Mouse (Mus musculus) hindbrain, embryonic 12.5 days (tissue): ENCODE data around the gene Mtf2. TPM values are rescaled to one million over a fixed set of nuclear protein-coding genes. Genes with fewer than 3 reads are reported as not detected.
"Not testable (repeated sequence)": the region's sequence is repeated elsewhere in the genome, so short reads cannot be mapped to it uniquely, and the experiment has no call there.

Source experiments
- ATAC-seq: fragments of 200-750 bp; cut with Nextera tagmentation; 2 replicates; pipeline ENCODE4 v1.8.0; 2017; ENCODE audit warnings: moderate TSS enrichment; ENCODE audit not compliant: low FRiP score
- H3K27ac ChIP-seq: fragments of 300-500 bp; sonication (generic); 2 replicates; pipeline ENCODE4 v1.5.1; 2016; ENCODE audit warnings: mild to moderate bottlenecking
- H3K27me3 ChIP-seq: fragments of 300-500 bp; sonication (generic); 2 replicates; pipeline ENCODE4 v1.6.1; 2016; ENCODE audit warnings: mild to moderate bottlenecking
- H3K36me3 ChIP-seq: fragments of 300-500 bp; sonication (generic); 2 replicates; pipeline ENCODE4 v1.6.1; 2016; ENCODE audit warnings: mild to moderate bottlenecking
- H3K4me1 ChIP-seq: fragments of 300-500 bp; sonication (generic); 2 replicates; pipeline ENCODE4 v1.6.1; 2016
- H3K4me2 ChIP-seq: fragments of 300-500 bp; sonication (generic); replicated peaks from 2 replicates; pipeline ENCODE4 v1.6.1; 2016; ENCODE audit warnings: mild to moderate bottlenecking
- H3K4me3 ChIP-seq: fragments of 300-500 bp; sonication (generic); 2 replicates; pipeline ENCODE4 v1.5.1; 2016; ENCODE audit warnings: mild to moderate bottlenecking
- H3K9ac ChIP-seq: fragments of 300-500 bp; sonication (generic); 2 replicates; pipeline ENCODE4 v1.6.1; 2016; ENCODE audit warnings: mild to moderate bottlenecking, moderate library complexity
- H3K9me3 ChIP-seq: fragments of 300-500 bp; sonication (generic); replicated peaks from 2 replicates; pipeline ENCODE4 v1.6.1; 2016; ENCODE audit warnings: mild to moderate bottlenecking
- WGBS: fragments of 180-500 bp; shearing (Covaris S2); methylation state at CpG from one replicate; pipeline ENCODE4 v1.1.7; 2016; 5-methylcytosine and 5-hydroxymethylcytosine counted together
- polyA plus RNA-seq: library from polyadenylated mRNA; unstranded; fragments of >200 nt; fragmentation: Nextera tagmentation; extraction: Ambion mirVana; gene quantifications from 2 replicates; pipeline ENCODE4 v1.2.1, GENCODE M21; 2016

Gene Mtf2
- 134 and 142 TPM in 2 replicates for polyA plus RNA-seq

- ATAC-seq: peak; percentile 94
- peak within 1 kb of the TSS; percentile 88 for H3K4me3 ChIP-seq
- peaks cover 9% of the 10 kb centered on the region for H3K4me1 ChIP-seq
- H3K4me2 ChIP-seq: peak within 1 kb of the TSS; percentile 68
- WGBS: under 1% methylated on average over 59 of the region's 59 CpGs
- H3K27ac ChIP-seq: peak within 1 kb of the TSS; percentile 97
- H3K36me3 ChIP-seq: peaks cover 18% of the 10 kb centered on the region
- H3K27me3 ChIP-seq: no peaks in the 10 kb centered on the region
- peak within 1 kb of the TSS; percentile 96 for H3K9ac ChIP-seq
- H3K9me3 ChIP-seq: no peaks in the 10 kb centered on the region
Measured at GRCm38 (mm10) chr5:108065465-108066411, at the start of gene Mtf2. Gene Mtf2 (plus strand): TSS chr5:108065674.

- H3K4me2 ChIP-seq: no peak overlapping the region
- H3K4me1 ChIP-seq: no peaks in the 10 kb centered on the region
- no peaks in the 10 kb centered on the region for H3K27me3 ChIP-seq
- H3K36me3 ChIP-seq: no peaks in the 10 kb centered on the region
- H3K4me3 ChIP-seq: no peak overlapping the region
- WGBS: 96% methylated on average over 2 of the region's 2 CpGs
- ATAC-seq: no peak
- no peak overlapping the region for H3K9ac ChIP-seq
- no peaks in the 10 kb centered on the region for H3K9me3 ChIP-seq
- no peak overlapping the region for H3K27ac ChIP-seq
Measured at GRCm38 (mm10) chr5:108017232-108017631, 48.2 kb upstream of the Mtf2 start.

- H3K36me3 ChIP-seq: no peaks in the 10 kb centered on the region
- H3K4me3 ChIP-seq: no peak overlapping the region
- H3K9me3 ChIP-seq: no peaks in the 10 kb centered on the region
- no peak for ATAC-seq
- WGBS: 22% methylated on average over 2 of the region's 2 CpGs
- H3K4me2 ChIP-seq: no peak overlapping the region
- H3K4me1 ChIP-seq: no peaks in the 10 kb centered on the region
- no peaks in the 10 kb centered on the region for H3K27me3 ChIP-seq
- no peak overlapping the region for H3K9ac ChIP-seq
- H3K27ac ChIP-seq: no peak overlapping the region
Measured at GRCm38 (mm10) chr5:108019367-108019766, 46.1 kb upstream of the Mtf2 start.

GRCm38 (mm10) chr5:108021346-108021745 is 44.1 kb upstream of the Mtf2 start:
- Histone ChIP-seq H3K9ac (no peak overlapping the region), H3K4me1 (no peaks in the 10 kb centered on the region)
- 73% methylated on average over 3 of the region's 3 CpGs for WGBS

GRCm38 (mm10) chr5:108028230-108028629 is 37.2 kb upstream of the Mtf2 start:
- H3K27me3 ChIP-seq: no peaks in the 10 kb centered on the region
- no peaks in the 10 kb centered on the region for H3K4me1 ChIP-seq
- no peak overlapping the region for H3K4me3 ChIP-seq
- no peak overlapping the region for H3K4me2 ChIP-seq
- ATAC-seq: no peak
- WGBS: 85% methylated on average over 4 of the region's 4 CpGs
- no peak overlapping the region for H3K9ac ChIP-seq
- no peak overlapping the region for H3K27ac ChIP-seq
- no peaks in the 10 kb centered on the region for H3K36me3 ChIP-seq
- no peaks in the 10 kb centered on the region for H3K9me3 ChIP-seq

More at GRCm38 (mm10) chr5:108021346-108021745, 44.1 kb upstream of the Mtf2 start:
- H3K27me3 ChIP-seq: no peaks in the 10 kb centered on the region
- no peak overlapping the region for H3K4me2 ChIP-seq
- H3K4me3 ChIP-seq: no peak overlapping the region
- H3K27ac ChIP-seq: no peak overlapping the region
- H3K9me3 ChIP-seq: no peaks in the 10 kb centered on the region
- no peak for ATAC-seq
- no peaks in the 10 kb centered on the region for H3K36me3 ChIP-seq

GRCm38 (mm10) chr5:108028797-108029536 is 36.5 kb upstream of the Mtf2 start:
- ATAC-seq, H3K27me3 ChIP-seq: not testable (repeated sequence)
- WGBS: 85% methylated on average over 7 of the region's 7 CpGs

GRCm38 (mm10) chr5:108029968-108030367 is 35.5 kb upstream of the Mtf2 start:
- Histone ChIP-seq H3K36me3 (no peaks in the 10 kb centered on the region), H3K9ac (no peak overlapping the region), H3K4me1 (no peaks in the 10 kb centered on the region), H3K4me2 (no peak overlapping the region), H3K27ac (no peak overlapping the region), H3K9me3 (no peaks in the 10 kb centered on the region), H3K4me3 (no peak overlapping the region), H3K27me3 (no peaks in the 10 kb centered on the region)
- ATAC-seq: no peak
- WGBS: 88% methylated on average over 2 of the region's 2 CpGs

More at GRCm38 (mm10) chr5:108028797-108029536, 36.5 kb upstream of the Mtf2 start:
- not testable (repeated sequence) for H3K36me3 ChIP-seq, H3K4me3 ChIP-seq, H3K9ac ChIP-seq, H3K9me3 ChIP-seq, H3K27ac ChIP-seq, H3K4me2 ChIP-seq, H3K4me1 ChIP-seq

GRCm38 (mm10) chr5:108031267-108031666 is 34.2 kb upstream of the Mtf2 start:
- Histone ChIP-seq H3K4me1 (no peaks in the 10 kb centered on the region), H3K4me3 (no peak overlapping the region), H3K9me3 (no peaks in the 10 kb centered on the region), H3K36me3 (no peaks in the 10 kb centered on the region), H3K27ac (no peak overlapping the region), H3K27me3 (no peaks in the 10 kb centered on the region), H3K9ac (no peak overlapping the region), H3K4me2 (no peak overlapping the region)
- ATAC-seq: no peak
- WGBS: 90% methylated on average over 4 of the region's 4 CpGs

- H3K36me3 ChIP-seq: no peaks in the 10 kb centered on the region
- no peaks in the 10 kb centered on the region for H3K4me1 ChIP-seq
- no peaks in the 10 kb centered on the region for H3K9me3 ChIP-seq
- H3K9ac ChIP-seq: no peak overlapping the region
- no peaks in the 10 kb centered on the region for H3K27me3 ChIP-seq
- no peak overlapping the region for H3K4me2 ChIP-seq
- no peak overlapping the region for H3K4me3 ChIP-seq
- no peak for ATAC-seq
- 33% methylated on average over 3 of the region's 4 CpGs for WGBS
- no peak overlapping the region for H3K27ac ChIP-seq
Measured at GRCm38 (mm10) chr5:108034194-108034593, 31.3 kb upstream of the Mtf2 start.

GRCm38 (mm10) chr5:108035523-108035922 is 30.0 kb upstream of the Mtf2 start:
- Histone ChIP-seq H3K36me3 (no peaks in the 10 kb centered on the region), H3K4me3 (no peak overlapping the region), H3K4me2 (no peak overlapping the region), H3K27ac (no peak overlapping the region), H3K4me1 (no peaks in the 10 kb centered on the region), H3K9ac (no peak overlapping the region), H3K27me3 (no peaks in the 10 kb centered on the region), H3K9me3 (no peaks in the 10 kb centered on the region)
- no peak for ATAC-seq
- 39% methylated on average over 2 of the region's 2 CpGs for WGBS

- no peak overlapping the region for H3K9ac ChIP-seq
- WGBS: 86% methylated on average over 5 of the region's 5 CpGs
Measured at GRCm38 (mm10) chr5:108042061-108042460, 23.4 kb upstream of the Mtf2 start.

GRCm38 (mm10) chr5:108043908-108044307 is 21.6 kb upstream of the Mtf2 start:
- no peak overlapping the region for H3K9ac ChIP-seq
- no peak for ATAC-seq
- H3K4me2 ChIP-seq: no peak overlapping the region
- H3K9me3 ChIP-seq: no peaks in the 10 kb centered on the region
- WGBS: 53% methylated on average over 1 of the region's 1 CpGs
- H3K4me1 ChIP-seq: no peaks in the 10 kb centered on the region
- H3K36me3 ChIP-seq: no peaks in the 10 kb centered on the region
- H3K4me3 ChIP-seq: no peak overlapping the region
- no peak overlapping the region for H3K27ac ChIP-seq
- H3K27me3 ChIP-seq: no peaks in the 10 kb centered on the region

More at GRCm38 (mm10) chr5:108042061-108042460, 23.4 kb upstream of the Mtf2 start:
- ATAC-seq: no peak
- Histone ChIP-seq H3K4me3 (no peak overlapping the region), H3K4me2 (no peak overlapping the region), H3K27ac (no peak overlapping the region), H3K4me1 (no peaks in the 10 kb centered on the region), H3K9me3 (no peaks in the 10 kb centered on the region), H3K36me3 (no peaks in the 10 kb centered on the region), H3K27me3 (no peaks in the 10 kb centered on the region)
